Mouse (Mus musculus) layer of hippocampus, postnatal 14 days (tissue): ENCODE measurements at regions not wholly inside any gene's neighbourhood (a gene's known extent, or its start where the extent isn't known, plus 50 kb on each side); places are given as distances from the start of the nearest gene placed in this dataset.

ENCODE experiments used
- DNase-seq, 2 experiments: peaks; one replicate each; pipeline ENCODE4 v3.0.0; 2021 to 2022; ENCODE audit warnings: low spot score in 2 of 2, mixed read lengths in 1 of 2

DNA sequence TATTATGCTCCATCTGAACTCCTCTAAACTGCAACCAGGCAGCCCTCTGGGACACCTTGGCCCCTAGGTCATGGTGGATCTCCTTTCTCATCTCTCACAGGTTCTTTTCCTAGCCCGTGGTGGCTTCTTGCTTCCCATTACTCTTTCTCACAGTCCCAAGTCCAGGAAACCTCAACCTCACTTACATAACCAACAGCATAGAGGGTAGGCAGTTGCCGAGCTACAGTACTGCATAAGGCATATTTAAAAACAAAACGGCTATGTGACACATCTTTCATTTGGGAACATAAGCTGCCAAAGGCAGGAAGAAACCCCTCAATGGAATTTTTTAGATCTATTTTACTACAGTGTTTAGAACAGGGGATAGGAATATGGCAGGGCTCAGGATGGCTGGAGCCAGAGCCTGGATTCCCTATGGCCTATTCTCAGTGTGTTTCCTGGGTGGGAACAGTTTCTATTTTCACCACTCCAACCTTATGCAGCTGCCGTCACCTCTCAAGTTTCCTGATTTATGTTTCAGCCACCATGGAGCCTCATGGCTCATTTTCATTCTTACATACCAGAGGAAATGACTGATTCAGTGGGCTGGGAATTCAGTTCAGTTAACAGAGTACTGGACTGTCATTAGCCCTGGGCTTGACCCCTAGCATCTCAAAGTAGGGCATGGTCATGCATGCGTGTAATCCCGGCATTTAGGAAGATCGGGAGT, 726.9 kb upstream of the Lrrc6 start:
- DNase-seq = no peak

DNA sequence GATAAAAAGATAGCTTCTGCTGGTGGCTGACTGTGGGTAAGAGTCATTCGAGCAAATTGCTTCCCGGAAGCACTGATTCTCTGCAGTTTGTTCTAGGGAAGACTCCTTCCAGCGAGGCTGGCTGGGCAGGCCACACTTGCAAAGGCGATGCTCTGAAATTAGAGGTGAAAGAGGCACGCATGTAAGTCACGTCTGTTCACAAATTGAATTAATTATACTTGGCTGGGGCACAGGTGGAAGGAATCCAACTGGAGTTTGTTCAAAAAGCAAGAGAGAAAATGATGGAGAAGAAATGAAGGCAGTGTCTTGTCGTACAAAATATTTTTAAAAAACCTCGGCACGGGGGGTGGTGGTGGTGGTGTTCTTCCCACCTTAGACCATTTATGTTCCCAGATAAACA, 726.2 kb upstream of the Lrrc6 start:
- peak in 1 of 2 experiments; percentile 6 for DNase-seq
